Mouse (Mus musculus) neural tube, embryonic 11.5 days (tissue): ENCODE measurements at regions not wholly inside any gene's neighbourhood (a gene's known extent, or its start where the extent isn't known, plus 50 kb on each side); places are given as distances from the start of the nearest gene placed in this dataset.

ENCODE experiments used
- ATAC-seq: fragments of 200-750 bp; cut with Nextera tagmentation; 2 replicates; pipeline ENCODE4 v1.8.0; 2017; ENCODE audit warnings: moderate number of reproducible peaks, mild to moderate bottlenecking, moderate TSS enrichment, moderate library complexity; ENCODE audit not compliant: insufficient read depth, low FRiP score, low TSS enrichment
- DNase-seq: peaks from one replicate; pipeline ENCODE4 v3.0.0-alpha.2; 2015; ENCODE audit warnings: low spot score
- H3K27ac ChIP-seq: fragments of 300-500 bp; sonication (generic); 2 replicates; pipeline ENCODE4 v1.5.1; 2014; ENCODE audit warnings: low read depth, mild to moderate bottlenecking, low read length
- H3K27me3 ChIP-seq: fragments of 300-500 bp; sonication (generic); 2 replicates; pipeline ENCODE4 v1.6.1; 2014; ENCODE audit warnings: mild to moderate bottlenecking, low read length, mixed read lengths; ENCODE audit not compliant: control insufficient read depth, insufficient read depth
- H3K36me3 ChIP-seq: fragments of 300-500 bp; sonication (generic); 2 replicates; pipeline ENCODE4 v1.6.1; 2014; ENCODE audit warnings: mild to moderate bottlenecking, low read length, moderate library complexity, mixed read lengths; ENCODE audit not compliant: control insufficient read depth, insufficient read depth
- H3K4me1 ChIP-seq: fragments of 300-500 bp; sonication (generic); 2 replicates; pipeline ENCODE4 v1.6.1; 2014; ENCODE audit warnings: low read length, mixed read lengths; ENCODE audit not compliant: control insufficient read depth, insufficient read depth
- H3K4me2 ChIP-seq: fragments of 300-500 bp; sonication (generic); 2 replicates; pipeline ENCODE4 v1.6.1; 2014; ENCODE audit warnings: low read depth, mild to moderate bottlenecking, moderate library complexity
- H3K4me3 ChIP-seq: fragments of 300-500 bp; sonication (generic); 2 replicates; pipeline ENCODE4 v1.5.1; 2014; ENCODE audit warnings: low read depth, low read length
- H3K9ac ChIP-seq: fragments of 300-500 bp; sonication (generic); 2 replicates; pipeline ENCODE4 v1.6.1; 2014; ENCODE audit warnings: mild to moderate bottlenecking, low read length
- H3K9me3 ChIP-seq: fragments of 300-500 bp; sonication (generic); 2 replicates; pipeline ENCODE4 v1.6.1; 2016; ENCODE audit warnings: low read length; ENCODE audit not compliant: control insufficient read depth
- WGBS: fragments of 180-500 bp; shearing (Covaris S2); extraction: QIAGEN DNeasy Blood & Tissue Kit; methylation state at CpG from one replicate; pipeline ENCODE4 v1.1.7; 2014; 5-methylcytosine and 5-hydroxymethylcytosine counted together

DNA sequence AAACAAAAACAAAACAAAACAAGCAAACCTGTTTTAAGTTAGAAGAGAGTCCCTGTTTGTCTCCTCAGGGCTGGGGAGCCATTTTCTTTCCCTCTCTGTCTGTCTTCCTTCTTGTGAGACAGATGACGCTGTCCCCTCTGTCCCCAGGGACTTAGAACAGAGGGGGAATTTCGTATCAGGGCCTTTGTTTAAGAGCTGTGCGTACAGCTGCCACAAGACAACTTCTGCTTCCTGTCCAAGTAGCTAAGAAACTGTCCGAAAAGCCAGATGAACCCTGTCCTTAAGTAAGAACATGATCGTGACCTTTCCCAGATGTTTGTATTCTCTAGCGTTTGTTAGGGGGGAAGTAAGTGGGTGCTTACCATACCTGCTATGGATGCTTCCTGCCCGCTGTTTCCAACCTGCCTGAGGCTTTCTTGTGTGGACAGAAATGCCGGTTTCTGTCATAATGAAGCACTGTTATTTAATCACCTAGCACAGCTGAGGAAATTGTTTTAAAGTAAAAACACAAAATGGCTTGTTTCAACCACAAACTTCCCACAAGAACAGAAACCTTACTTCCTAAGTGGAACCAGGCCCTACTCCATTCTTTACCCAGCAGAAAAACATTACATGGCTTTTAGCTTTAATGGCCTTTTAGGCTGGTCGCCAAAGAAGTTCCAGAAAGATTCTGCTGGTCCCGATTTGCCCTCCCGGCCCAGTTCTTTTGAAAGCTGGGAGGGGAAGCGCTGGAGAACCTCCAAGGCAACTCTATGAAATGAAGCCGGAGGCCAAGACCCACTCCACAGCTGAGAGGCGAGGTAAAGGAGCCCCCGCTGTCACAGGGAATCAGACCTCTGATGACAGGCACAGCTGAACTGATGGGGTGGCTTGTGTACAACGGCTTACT, 144.3 kb downstream of the Tex36 start:
- WGBS, result 58% methylated on average over 16 of the region's 16 CpGs

GRCm38 (mm10) chr7:133450246-133450645, 151.7 kb downstream of the Tex36 start:
- WGBS, result 84% methylated on average over 7 of the region's 7 CpGs
- no peak overlapping the region for H3K4me3 ChIP-seq
- DNase-seq, result no peak
- no peaks in the 10 kb centered on the region for H3K27me3 ChIP-seq
- no peaks in the 10 kb centered on the region for H3K4me1 ChIP-seq
- no peak overlapping the region for H3K9ac ChIP-seq
- no peak overlapping the region for H3K4me2 ChIP-seq
- ATAC-seq, result no peak
- no peak overlapping the region for H3K27ac ChIP-seq
- no peaks in the 10 kb centered on the region for H3K9me3 ChIP-seq
- H3K36me3 ChIP-seq, result no peaks in the 10 kb centered on the region

More for the DNA sequence above, 144.3 kb downstream of the Tex36 start:
- no peak overlapping the region for H3K27ac ChIP-seq
- H3K9me3 ChIP-seq, result no peaks in the 10 kb centered on the region
- H3K4me2 ChIP-seq, result no peak overlapping the region
- no peak overlapping the region for H3K9ac ChIP-seq
- H3K4me1 ChIP-seq, result no peaks in the 10 kb centered on the region
- no peaks in the 10 kb centered on the region for H3K36me3 ChIP-seq
- no peak overlapping the region for H3K4me3 ChIP-seq
- ATAC-seq (no peak), DNase-seq (no peak)
- no peaks in the 10 kb centered on the region for H3K27me3 ChIP-seq

GRCm38 (mm10) chr7:133447079-133447478, 154.9 kb downstream of the Tex36 start:
- ATAC-seq, result no peak

DNA sequence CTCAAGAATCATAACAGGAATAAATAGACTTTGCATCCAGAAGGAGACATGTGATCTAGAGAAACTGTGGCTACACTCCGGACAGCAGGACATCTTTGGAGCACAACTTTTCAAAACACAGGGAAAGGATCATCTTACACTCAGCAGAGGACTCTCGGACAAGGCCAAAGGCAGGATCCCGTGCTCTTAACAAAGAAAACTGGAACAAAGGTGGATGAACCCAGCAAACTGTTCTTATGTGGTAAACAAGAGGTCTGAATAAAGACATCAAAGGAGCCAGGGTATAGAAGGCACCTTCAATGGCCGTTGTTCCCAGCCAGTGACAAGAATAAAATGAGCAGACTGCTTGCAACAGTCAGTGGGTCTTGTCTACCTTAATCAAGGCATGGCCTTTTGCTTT, 160.3 kb downstream of the Tex36 start:
- DNase-seq (no peak), ATAC-seq (no peak)
- no peak overlapping the region for H3K9ac ChIP-seq
- H3K27ac ChIP-seq, result no peak overlapping the region
- H3K36me3 ChIP-seq, result no peaks in the 10 kb centered on the region
- H3K4me2 ChIP-seq, result no peak overlapping the region
- H3K4me1 ChIP-seq, result peaks cover 5% of the 10 kb centered on the region
- no peaks in the 10 kb centered on the region for H3K27me3 ChIP-seq
- H3K9me3 ChIP-seq, result no peaks in the 10 kb centered on the region
- WGBS, result 15% methylated on average over 4 of the region's 4 CpGs
- no peak overlapping the region for H3K4me3 ChIP-seq

More at GRCm38 (mm10) chr7:133447079-133447478, 154.9 kb downstream of the Tex36 start:
- no peak overlapping the region for H3K27ac ChIP-seq
- no peaks in the 10 kb centered on the region for H3K9me3 ChIP-seq
- no peaks in the 10 kb centered on the region for H3K4me1 ChIP-seq
- no peak overlapping the region for H3K4me3 ChIP-seq
- no peak overlapping the region for H3K4me2 ChIP-seq
- no peak for DNase-seq
- H3K27me3 ChIP-seq, result no peaks in the 10 kb centered on the region
- no peaks in the 10 kb centered on the region for H3K36me3 ChIP-seq
- 38% methylated on average over 2 of the region's 2 CpGs for WGBS
- H3K9ac ChIP-seq, result no peak overlapping the region

GRCm38 (mm10) chr7:133441169-133441568, 160.8 kb downstream of the Tex36 start:
- no peak for ATAC-seq
- no peak overlapping the region for H3K9ac ChIP-seq
- 74% methylated on average over 6 of the region's 6 CpGs for WGBS

GRCm38 (mm10) chr7:133440711-133441110, 161.2 kb downstream of the Tex36 start:
- DNase-seq (no peak), ATAC-seq (no peak)
- H3K4me2 ChIP-seq, result no peak overlapping the region
- no peaks in the 10 kb centered on the region for H3K36me3 ChIP-seq
- H3K9ac ChIP-seq, result no peak overlapping the region
- no peaks in the 10 kb centered on the region for H3K27me3 ChIP-seq
- no peak overlapping the region for H3K4me3 ChIP-seq
- WGBS, result 63% methylated on average over 12 of the region's 12 CpGs
- peaks cover 5% of the 10 kb centered on the region for H3K4me1 ChIP-seq
- H3K9me3 ChIP-seq, result no peaks in the 10 kb centered on the region
- H3K27ac ChIP-seq, result no peak overlapping the region

More at GRCm38 (mm10) chr7:133441169-133441568, 160.8 kb downstream of the Tex36 start:
- Histone ChIP-seq H3K4me2 (no peak overlapping the region), H3K4me1 (peaks cover 5% of the 10 kb centered on the region), H3K27me3 (no peaks in the 10 kb centered on the region), H3K9me3 (no peaks in the 10 kb centered on the region), H3K27ac (no peak overlapping the region), H3K4me3 (no peak overlapping the region), H3K36me3 (no peaks in the 10 kb centered on the region)
- no peak for DNase-seq

DNA sequence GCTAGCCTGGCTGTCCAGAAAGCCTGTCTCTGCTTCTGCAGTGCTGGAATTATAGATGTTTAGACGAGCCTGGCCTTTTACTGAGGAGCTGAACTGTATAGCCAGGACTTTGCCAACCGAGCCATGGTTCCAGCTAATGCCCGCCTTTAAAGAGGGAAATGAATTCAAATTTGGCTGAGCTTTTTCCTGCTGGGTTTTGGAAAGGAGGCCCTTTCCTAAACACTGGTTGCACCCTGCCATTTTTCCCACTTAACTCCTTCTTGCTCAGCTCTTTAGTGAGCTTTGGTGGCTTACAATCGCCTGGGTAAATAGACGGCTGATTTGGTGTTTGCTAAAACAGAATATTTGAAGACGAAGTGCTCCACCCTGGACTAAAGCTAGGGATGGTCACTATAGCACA, 161.9 kb downstream of the Tex36 start:
- 81% methylated on average over 6 of the region's 6 CpGs for WGBS
- Histone ChIP-seq H3K27ac (no peak overlapping the region), H3K9me3 (no peaks in the 10 kb centered on the region), H3K36me3 (no peaks in the 10 kb centered on the region), H3K4me3 (no peak overlapping the region), H3K4me2 (no peak overlapping the region), H3K9ac (no peak overlapping the region), H3K27me3 (no peaks in the 10 kb centered on the region), H3K4me1 (peaks cover 5% of the 10 kb centered on the region)
- DNase-seq (no peak), ATAC-seq (no peak)

DNA sequence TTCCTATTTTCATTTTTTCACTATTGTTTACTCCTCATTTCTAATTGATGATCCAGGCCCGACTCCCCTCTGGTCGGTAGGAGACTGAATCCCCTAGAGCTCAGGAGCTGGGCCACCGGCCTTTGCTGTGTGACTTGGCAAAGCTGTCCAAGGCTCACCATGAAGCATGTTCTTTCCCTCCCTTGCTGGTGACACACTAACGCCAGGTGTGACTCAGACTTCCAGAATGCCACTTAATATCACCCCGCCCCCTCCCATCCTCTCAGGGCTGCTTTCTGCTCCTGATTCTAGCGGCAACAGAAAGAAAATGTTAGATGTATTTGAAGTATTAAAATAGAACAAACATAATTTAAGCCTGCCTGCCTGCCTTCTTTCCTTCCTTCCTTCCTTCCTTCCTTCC, 163.3 kb downstream of the Tex36 start:
- Histone ChIP-seq H3K27ac (no peak overlapping the region), H3K36me3 (no peaks in the 10 kb centered on the region), H3K4me3 (no peak overlapping the region), H3K9me3 (no peaks in the 10 kb centered on the region), H3K9ac (no peak overlapping the region), H3K27me3 (no peaks in the 10 kb centered on the region), H3K4me1 (peaks cover 5% of the 10 kb centered on the region), H3K4me2 (no peak overlapping the region)
- no peak for ATAC-seq
- DNase-seq, result no peak
- WGBS, result 65% methylated on average over 6 of the region's 6 CpGs

GRCm38 (mm10) chr7:133437866-133438265, 164.1 kb downstream of the Tex36 start:
- no peak for ATAC-seq
- Histone ChIP-seq H3K4me1 (peaks cover 5% of the 10 kb centered on the region), H3K27ac (no peak overlapping the region), H3K4me3 (no peak overlapping the region), H3K9ac (no peak overlapping the region), H3K36me3 (no peaks in the 10 kb centered on the region), H3K9me3 (no peaks in the 10 kb centered on the region), H3K4me2 (no peak overlapping the region), H3K27me3 (no peaks in the 10 kb centered on the region)
- no peak for DNase-seq
- 30% methylated on average over 7 of the region's 7 CpGs for WGBS
